Mouse (Mus musculus) testis, adult 2 months (tissue): Measurements from ENCODE around the gene Bach2.

Experiments used
- CTCF ChIP-seq: fragments of 200-500 bp; IDR thresholded peaks from 2 replicates; pipeline ENCODE4 v1.5.1; 2012; ENCODE audit warnings: low read depth, mild to moderate bottlenecking, inconsistent platforms, low read length, moderate library complexity; ENCODE audit not compliant: control insufficient read depth, insufficient read depth, insufficient replicate concordance
- POLR2A ChIP-seq: fragments of 200-500 bp; IDR thresholded peaks from 2 replicates; pipeline ENCODE4 v1.6.1; 2012; ENCODE audit warnings: low read depth, mild to moderate bottlenecking, inconsistent platforms, low read length, moderate library complexity; ENCODE audit not compliant: control insufficient read depth

DNA sequence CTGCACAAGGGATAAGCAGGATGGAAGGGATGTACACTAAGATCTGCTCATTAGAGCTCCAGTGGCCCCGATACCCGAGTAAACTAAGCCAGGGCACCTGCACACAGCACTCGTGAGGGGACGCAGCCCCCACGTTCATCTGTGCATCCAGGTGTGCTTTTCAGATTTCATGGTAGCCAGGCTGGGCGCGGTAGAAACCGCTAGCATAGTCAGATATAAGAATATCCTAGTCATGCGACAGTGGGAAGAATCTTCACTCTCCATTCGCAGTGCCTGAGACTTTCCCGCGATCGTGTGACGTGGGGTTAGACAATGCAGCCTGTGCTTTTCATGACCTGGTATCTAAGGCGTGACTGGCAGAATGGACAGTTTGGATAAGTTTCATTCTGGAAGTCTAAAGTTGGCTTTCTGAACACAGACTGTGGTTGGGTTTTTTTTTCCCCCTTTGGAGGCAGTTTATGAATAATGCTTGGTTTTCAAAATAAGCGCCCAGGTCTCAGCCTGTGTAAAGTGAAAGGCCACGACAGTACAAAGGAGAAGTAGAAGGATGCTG is 290.9 kb downstream of the Bach2 start:
- TF ChIP-seq POLR2A: no peak
- TF ChIP-seq CTCF: no peak
